Mouse (Mus musculus): ENCODE data around the gene Cdc14b.

GRCm38 (mm10) chr13:64259903-64260302, 15.2 kb downstream of the Cdc14b start:
- no peak for TF ChIP-seq CTCF (conservative IDR thresholded peaks at IDR 0.05; ENCODE audit: low read length)
- no peak for TF ChIP-seq POU5F1 (IDR thresholded peaks at IDR 0.05; ENCODE audit: borderline replicate concordance, low read length)
